Mouse (Mus musculus) E14TG2a.4 (cell line): ENCODE measurements around the gene Cnot1.

Experiments used
- CTCF ChIP-seq: conservative IDR thresholded peaks from 2 replicates; pipeline ENCODE4 v1.5.1; 2014; ENCODE audit warnings: low read length
- NANOG ChIP-seq: IDR thresholded peaks from 2 replicates; pipeline ENCODE4 v1.6.1; 2014; ENCODE audit warnings: borderline replicate concordance, low read length, mixed read lengths
- POU5F1 ChIP-seq: IDR thresholded peaks from 2 replicates; pipeline ENCODE4 v1.6.1; 2014; ENCODE audit warnings: low read length, borderline replicate concordance

- TF ChIP-seq CTCF (no peak), NANOG (no peak), POU5F1 (no peak)
These were observed 90.5 kb downstream of the Cnot1 start for GRCm38 (mm10) chr8:95716546-95717335.
